Mouse (Mus musculus) kidney, postnatal 14 days (tissue): ENCODE data around the gene Lrmda.

Experiments used
- DNase-seq: peaks from one replicate; pipeline ENCODE4 v3.0.0; 2022; ENCODE audit warnings: mixed read lengths

Lrmda gene

GRCm38 (mm10) chr14:22048068-22048899 is 28.8 kb downstream of the Lrmda start:
- no peak for DNase-seq

DNA sequence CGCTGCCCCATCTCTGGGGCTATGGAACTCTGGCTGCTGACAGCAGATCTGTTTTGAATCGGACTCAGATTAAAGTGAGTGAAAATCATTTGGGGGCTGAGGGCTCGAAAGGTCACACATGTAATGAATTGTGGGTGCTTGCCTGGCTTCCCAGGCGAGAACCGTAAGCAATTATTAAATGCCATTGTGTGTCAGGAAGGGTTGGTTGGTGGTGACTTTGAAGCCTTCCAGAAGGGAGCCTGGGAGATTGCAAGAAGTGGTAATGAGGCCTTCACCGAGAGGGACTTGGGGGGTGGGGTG is 29.3 kb downstream of the Lrmda start:
- no peak for DNase-seq

DNA sequence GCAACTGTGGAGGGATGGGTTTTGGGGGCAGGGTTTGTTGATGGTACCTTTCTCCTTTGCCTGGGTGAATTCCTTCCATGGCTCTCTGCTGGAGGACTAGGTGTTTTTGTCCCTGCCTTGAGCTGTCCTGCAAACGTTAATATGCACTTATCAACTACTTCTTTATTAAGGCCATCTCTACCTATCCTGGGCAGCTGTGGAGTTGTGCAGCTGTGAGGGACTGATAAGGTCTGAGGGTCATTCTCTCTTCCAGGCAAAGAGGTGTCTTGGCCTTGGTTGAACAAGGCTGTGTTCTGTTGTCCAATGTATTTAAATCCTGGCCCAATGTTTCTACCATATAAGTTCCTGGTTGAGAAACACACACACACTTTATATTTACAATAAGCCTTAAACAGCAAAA is 29.8 kb downstream of the Lrmda start:
- no peak for DNase-seq

DNA sequence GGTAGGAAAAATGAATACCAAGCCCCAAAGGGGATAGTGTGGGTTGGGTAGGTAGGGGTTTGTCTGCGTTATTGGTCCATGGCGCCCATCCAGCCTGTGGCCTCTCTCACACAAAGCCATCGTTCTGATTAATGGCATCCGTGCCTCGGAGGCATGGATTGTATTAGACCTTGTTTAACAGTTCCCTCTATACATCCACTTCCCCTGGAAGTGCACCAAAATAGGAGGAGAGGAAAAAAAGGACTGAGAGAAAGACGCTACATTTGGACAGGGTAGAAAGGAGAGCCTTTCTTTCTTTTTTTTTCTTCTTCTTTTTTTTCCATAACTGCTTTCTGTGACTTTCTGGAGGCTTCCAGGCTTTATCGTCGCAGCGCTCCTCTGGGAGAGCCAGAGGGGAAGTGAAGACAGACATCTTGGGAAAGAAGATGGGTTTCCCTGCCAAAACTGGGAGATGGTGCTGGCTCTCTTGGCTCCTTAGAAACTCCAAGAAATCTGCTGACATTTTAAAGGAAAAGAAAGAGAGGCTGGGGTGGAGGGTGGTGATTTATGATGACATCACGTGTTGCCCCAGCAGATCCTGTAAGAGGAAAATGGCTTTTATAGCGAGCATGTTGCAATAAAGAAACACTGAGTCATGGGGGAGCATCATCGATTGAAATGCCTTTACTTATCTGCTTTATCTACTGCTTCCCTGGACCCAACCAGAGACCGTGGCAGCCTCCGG is 32.6 kb downstream of the Lrmda start:
- peak; percentile 39 for DNase-seq

GRCm38 (mm10) chr14:22055630-22056029 is 36.1 kb downstream of the Lrmda start:
- DNase-seq = peak; percentile 56

DNA sequence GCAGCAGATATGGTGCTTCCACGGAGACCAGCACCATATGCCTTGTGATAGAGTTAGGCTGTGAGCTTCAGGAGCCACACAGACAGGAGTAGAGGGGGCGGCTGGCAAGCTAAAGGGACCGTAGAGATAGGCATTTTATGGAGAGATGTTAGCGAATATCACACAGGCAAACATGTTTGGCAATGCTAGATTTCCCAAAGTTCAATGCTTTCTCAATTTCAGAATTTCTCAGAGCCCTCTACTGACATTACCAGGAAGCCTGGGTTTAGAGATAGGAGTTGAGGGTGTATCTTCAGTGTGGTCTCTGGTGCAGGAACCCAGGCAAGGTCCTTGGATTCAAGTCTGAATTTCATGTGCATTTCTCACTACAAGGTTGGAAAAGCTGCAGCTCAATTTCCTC is 36.7 kb downstream of the Lrmda start:
- no peak for DNase-seq

DNA sequence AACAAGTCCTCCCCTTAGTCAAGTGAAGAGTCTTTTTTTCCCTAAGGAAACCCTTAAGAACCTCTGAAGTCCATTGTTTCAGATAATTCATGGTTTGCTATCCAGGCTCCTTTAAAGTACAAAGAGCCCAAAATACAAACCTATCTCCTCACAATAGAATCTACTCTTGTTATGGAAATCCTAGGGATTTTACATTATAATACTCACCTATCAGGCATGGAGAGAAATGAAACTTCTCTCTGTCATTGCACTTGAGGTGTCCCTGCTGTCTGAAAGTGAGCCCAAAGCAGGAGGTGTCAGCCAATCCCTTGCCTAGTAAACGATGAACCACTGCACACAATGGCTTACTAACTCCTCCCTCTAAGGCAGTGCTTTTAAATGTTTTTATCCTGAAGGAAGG is 39.2 kb downstream of the Lrmda start:
- no peak for DNase-seq

DNA sequence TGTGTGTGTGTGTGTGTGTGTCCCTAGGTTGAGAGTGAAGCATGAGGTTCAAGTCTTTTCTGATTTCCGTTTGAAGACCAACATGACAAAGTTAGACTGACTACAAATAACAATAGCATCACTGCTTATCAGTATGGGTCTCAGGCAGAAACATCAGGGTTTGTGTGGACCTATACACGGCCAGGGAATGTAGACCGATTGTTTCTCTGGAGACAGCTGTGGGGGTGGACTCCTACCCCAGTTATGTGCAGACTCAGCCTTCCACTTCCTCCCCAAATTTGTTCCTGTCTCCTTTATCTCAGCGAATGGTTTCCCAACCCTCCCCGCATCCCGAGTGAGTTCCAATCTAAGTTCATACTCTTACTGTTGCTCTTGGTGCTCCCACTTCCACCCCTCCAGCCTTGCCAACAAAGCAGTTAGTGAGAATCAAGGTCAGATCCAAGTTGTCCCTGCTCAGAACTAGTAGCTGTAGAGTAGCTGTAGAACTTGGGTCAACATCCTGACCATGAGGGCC is 39.9 kb downstream of the Lrmda start:
- DNase-seq = peak; percentile 15

GRCm38 (mm10) chr14:22060787-22061186 is 41.3 kb downstream of the Lrmda start:
- no peak for DNase-seq

DNA sequence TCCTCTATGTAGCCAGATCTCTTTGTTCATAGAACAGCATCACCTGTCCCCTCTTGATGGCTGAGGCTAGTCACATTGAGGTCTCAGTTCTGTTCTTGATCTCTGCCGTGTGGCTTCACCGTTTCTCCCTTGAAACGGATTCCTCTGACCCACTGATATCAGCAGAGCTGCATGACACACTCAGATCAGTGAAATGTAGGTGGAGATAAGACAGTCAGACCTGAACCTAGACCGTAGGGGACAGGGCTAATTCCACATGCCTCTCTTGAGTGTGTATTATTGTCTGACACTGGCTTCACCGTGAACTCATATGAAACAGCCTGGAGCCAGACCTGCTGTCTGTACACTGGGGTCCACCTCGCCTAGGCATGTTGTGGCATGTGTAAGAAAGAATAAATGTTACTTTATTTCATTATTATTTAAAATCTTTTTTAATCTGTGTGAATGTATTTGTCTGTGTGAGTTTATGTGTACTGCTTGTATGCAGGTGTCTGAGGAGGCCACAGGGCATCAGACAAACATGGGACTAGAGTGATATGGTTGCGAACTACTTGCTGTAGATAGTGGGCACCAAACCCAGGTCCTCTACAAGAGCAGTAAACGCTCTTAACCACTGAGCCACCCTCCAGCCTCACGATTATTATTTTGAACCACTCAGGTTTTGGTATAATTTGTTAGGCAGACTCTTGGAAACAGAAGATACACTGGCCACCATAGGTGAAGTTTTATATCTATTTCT is 42.8 kb downstream of the Lrmda start:
- DNase-seq = no peak

GRCm38 (mm10) chr14:22069169-22069568 is 49.7 kb downstream of the Lrmda start:
- no peak for DNase-seq

GRCm38 (mm10) chr14:22073385-22073784 is 53.9 kb downstream of the Lrmda start:
- DNase-seq = no peak

GRCm38 (mm10) chr14:22074229-22074628 is 54.7 kb downstream of the Lrmda start:
- DNase-seq = no peak

- DNase-seq = no peak
These were observed 64.4 kb downstream of the Lrmda start for GRCm38 (mm10) chr14:22083931-22084330.

DNA sequence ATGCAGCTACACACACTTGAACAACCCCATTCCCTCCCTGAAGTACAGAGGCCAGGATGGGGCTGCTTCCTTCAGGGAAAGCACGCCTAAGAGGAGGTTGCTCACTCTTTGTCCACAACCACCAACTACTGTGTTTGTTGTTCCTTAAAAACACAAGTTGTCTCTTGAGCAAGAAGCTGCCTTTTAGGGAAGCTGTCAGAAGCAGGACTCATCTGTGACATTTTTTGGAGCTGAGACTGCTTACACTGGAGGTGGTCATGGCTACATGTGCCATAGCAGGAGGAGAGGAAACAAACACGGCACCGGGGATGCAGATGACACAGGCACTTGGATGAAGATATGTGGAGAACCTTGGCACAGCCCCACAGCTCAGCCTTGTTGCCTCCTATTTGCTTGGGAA is 65.9 kb downstream of the Lrmda start:
- no peak for DNase-seq

GRCm38 (mm10) chr14:22088604-22089003 is 69.1 kb downstream of the Lrmda start:
- no peak for DNase-seq

DNA sequence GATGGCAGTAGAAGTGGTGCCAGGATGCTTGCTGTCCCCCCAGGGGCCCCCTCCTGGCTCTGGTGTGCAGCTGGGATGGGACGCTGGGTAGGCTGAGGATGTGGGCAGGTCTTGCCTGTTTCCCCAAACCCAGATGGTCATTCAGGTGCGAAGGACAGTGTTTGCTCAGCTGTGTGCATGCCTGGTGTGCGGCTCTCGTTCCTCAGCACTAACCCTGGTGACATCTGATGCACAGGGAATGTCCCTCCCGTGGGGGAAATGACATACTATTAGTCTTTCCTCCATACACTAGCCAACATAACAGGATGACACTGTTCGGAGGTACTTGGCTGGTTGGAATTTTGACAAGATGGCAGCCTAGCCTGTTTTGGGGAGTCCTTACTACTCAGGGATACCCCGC is 69.8 kb downstream of the Lrmda start:
- no peak for DNase-seq

GRCm38 (mm10) chr14:22089866-22090470 is 70.5 kb downstream of the Lrmda start:
- peak; percentile 44 for DNase-seq

- DNase-seq = no peak
These were observed 71.3 kb downstream of the Lrmda start for GRCm38 (mm10) chr14:22090778-22091211.

DNA sequence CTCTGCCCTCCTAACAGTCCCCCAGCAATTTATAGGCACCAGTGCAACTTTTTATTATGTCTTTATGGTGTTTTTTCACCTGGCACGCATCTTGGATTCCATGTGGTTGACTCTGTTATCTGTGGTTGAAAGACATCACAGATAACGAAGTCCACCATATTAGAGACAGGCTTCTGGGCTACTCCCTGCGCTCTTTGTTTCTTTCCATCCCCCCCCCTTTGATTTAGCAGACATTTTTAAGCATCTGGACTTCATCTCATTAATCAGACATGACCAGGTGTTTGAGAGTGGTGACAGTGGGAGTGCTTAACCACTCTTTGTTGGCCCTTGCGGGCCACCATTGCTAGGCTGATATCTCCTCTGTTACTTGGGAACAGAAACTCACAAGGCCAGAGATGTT is 71.8 kb downstream of the Lrmda start:
- no peak for DNase-seq

DNA sequence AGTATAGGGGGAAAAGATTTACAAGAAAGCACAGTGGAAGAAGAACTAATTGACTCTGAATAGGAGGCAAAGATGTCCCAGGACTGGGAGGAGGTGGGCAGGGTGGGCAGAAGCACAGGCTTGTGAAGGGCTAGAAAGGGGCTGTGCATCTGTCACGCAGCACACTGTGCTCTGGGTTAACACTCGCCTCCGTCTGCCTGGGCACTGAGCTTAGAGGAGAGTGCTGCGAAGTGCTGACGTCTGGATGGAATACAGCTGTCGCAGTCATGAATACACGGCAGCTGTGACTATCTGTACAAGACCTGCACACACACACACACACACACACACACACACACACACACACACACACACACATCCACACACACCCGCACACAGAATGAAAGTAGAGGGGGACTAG is 73.6 kb downstream of the Lrmda start:
- DNase-seq = no peak

GRCm38 (mm10) chr14:22101961-22102805 is 82.7 kb downstream of the Lrmda start:
- no peak for DNase-seq
